Mouse (Mus musculus): Measurements from ENCODE around the gene Lactb. TPM values are rescaled to one million over a fixed set of nuclear protein-coding genes. Genes with fewer than 3 reads are reported as not detected.

The Lactb gene
- 10.1 and 12.0 TPM in 2 replicates for polyA plus RNA-seq (2012; rRNA removed)

DNA sequence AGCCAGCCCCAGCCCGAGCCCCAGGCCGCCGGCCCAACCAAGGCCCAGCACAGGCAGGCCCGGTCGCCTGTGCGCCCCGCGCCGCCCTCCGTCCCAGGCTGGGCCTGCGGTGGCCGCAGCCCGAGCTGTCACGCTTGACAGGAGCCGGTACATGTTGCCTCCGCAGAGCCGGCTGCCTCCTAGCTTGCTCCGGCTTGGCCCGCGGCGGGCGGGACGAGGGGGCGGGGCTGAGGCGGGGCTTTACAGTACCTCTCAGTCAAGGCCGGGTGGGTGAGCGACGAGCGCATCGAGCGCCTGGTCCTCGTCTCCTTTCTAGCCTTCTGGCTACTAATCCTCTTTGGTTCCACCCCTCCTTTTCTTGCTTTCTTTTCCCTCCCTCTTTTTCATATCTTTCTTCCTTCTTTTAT, at the start of gene Lactb:
TSS of gene Lactb (minus strand) at position 246 of the 407 bp plus-strand sequence.
- DNase-seq (ENCODE audit: low read depth): no peak

DNA sequence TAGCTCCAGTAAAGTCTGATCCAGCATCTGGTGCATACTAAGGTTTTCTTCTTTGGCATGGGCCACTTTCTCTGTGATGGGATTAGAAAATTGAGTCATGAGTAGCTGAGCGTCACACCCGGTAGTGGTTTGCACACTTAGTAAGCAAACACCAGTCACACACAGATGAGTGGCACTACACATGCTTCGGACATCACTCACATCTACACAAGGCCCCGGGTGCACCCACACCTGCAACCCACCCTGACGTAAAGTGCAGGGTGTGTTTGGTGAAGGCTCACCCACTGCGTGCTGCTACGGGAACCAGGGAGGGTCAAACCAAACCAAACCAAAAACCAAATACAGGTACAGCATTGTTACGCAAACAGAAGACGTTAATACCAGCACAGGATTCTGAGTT, 48.1 kb upstream of the Lactb start:
- no peak for DNase-seq (ENCODE audit: low read depth)

DNA sequence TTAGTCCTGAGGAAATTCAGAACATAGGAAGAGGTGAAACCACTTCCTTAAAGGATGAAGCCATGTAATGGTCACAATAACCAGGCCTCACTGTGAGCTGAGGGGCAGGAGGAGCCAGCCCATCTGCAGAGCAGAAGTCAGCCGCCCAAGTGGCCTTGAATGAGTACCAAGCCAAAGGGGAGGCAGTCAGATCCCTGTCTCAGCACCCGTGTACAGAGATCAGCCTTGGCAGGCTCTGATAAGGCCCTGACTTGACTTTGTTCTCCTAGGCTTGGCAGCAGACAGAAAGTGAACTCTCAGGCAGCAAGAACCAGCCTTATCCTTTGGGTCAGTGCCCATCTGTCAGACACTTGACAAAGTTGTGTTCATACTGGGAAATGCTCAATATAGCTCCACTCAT, 44.8 kb upstream of the Lactb start:
- DNase-seq (ENCODE audit: low read depth): no peak

DNA sequence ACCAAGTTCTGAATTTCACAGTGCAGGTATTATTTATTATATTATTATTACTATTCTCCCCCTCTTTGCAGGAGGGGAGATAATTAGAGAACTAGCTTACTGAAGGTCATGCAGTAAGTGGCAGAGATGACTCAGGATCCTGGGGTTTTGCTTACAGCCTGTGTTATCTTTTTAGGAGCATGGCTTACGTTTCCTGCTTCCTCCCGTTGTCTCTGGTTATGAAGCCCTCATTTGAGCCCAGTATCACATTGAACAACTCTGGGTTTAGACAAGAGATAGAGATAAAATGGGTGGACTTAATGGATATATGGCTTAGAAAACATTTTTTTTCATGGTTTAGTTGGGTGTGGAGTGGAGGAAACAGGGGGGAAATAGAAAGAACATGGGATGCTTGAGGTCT, 38.2 kb upstream of the Lactb start:
- DNase-seq (ENCODE audit: low read depth): no peak

DNA sequence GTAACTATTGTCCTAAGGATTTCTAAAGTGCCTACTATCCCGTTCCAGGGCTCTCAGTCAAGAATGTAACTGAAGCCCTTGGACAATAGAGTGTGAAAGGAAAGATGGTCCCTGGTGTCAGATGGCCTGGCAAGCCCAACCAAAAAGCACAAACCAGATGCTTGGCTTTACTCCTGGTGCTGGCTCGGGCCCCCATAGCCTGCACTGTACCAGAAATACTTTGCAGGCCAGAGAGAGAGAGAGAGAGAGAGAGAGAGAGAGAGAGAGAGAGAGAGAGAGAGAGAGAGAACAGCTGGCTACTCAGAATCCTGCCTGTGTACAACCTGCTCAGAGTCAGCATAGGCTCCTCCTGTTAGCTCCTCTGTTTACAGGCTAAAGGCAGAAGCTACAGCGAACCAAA, 37.2 kb upstream of the Lactb start:
- DNase-seq (ENCODE audit: low read depth): no peak

DNA sequence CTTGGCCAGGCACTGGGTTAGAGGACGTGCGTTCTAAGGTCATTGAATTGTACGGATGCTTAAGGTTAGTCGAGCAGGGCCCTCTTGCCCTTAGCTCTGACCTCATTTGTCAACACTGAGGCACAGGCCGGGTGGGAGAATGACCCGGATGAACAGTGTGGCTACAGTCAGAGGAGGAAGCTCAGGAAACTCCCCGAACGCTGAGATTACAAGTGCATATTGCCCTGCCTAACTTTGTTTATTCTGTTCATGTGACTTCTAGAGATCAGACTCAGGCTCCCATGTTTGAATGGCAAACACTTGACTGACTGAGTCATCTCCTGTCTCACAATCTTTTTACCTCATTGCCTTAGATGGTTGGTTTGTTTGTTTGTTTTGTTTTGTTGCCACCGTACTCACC, 36.2 kb upstream of the Lactb start:
- no peak for DNase-seq (ENCODE audit: low read depth)

DNA sequence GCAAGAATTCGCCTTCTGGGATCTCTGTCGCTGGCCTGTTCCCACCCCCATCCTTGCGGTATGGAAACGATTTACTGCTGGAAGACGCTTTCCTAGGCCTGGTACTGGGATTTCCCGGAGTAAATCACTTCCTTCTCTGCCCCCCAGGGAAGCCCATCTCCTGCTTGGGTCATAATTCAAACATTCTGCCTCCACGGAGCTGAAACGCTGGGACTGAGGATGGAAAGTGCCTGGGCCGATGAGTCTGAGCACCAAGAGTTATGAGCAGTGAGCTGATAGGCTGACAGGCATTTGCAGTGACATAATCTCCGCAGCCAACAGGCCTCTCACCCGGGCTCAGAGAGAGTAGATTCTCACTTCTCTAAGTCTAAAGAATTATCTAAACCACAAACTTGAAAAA, 33.5 kb upstream of the Lactb start:
- no peak for DNase-seq (ENCODE audit: low read depth)

DNA sequence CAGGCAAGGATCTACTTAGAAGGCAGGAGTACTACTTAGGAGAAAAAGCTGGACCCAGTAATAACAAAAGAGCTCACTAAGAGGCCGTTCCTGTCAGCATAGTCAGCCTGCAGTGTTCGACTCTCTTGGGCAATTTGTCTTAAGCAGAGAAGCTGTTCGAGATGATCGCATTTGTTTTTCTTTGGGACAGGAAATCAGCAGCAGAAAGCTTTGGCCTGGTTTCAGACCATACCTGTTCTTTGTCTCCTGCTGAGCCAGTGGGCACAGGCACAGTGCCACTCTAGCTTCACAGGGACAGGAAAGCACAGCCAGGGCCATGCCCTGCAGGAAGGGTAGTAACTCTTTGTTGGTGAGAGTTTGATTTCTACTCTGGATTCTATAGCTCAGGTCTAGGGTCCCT, 31.1 kb upstream of the Lactb start:
- DNase-seq (ENCODE audit: low read depth): peak; percentile 78

DNA sequence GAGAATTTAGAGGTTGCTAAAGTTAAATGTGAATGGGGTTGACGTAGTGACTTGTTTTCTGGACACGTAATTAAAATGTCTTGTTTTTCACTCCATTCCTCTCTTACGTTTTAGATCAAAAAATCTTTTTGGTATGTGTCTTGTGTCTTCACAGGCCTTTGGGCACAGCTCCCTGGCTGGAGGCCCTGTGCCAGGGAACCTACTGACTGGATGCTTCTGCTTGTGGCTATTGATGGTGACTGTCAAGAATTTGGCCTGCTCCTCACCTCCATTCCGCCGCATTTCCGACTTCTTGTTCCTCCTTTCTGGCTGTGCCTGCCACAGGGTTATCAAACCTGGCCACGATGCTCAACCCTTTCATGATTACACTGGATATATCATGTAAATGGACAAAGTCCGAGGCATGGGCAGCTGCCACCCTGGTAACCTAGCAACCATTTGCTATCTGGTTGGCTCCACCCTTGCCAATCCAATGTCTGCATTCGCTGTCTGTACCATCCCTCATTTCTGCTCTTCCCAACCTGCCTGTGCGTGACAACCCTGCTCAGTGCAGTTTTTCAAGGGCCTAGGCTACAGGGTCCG, 30.0 kb upstream of the Lactb start:
- DNase-seq (ENCODE audit: low read depth): no peak

DNA sequence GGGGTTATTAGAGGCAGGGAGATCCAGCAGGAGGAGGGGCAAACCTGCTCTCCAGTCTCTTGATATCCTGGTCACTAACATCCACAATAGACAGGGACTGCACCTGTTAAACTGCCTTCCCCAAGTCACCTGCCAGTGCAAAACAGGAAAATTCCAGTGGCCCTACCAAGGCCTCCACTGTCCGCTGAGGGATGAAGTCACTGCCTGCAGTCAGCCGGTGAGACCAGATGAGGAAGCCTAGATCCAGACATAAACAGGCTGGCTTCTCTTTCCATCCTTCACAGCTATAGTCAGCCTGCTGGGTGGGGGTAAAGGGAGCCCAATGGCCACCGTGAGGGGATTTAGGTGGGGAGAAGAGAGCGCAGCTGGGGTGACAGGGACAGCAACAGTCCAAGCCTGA, 28.4 kb upstream of the Lactb start:
- DNase-seq (ENCODE audit: low read depth): no peak

DNA sequence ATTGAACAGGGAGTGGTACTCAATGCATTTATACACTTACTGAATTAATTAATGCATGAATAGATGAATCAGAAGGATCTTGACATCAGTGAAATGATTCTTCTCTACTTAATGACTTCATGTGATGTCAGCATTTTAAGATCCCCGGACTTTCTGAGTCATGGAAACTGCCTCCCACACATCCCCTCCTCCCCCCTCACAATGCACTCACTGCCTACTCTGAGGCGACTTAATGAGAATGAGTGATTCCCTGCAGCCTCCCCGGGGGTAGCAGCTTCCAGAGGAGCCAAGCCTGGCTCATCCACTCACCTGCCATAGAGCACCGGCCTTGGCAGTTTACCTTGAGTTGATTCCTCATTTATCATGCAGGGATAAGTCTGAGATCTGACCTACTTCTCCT, 27.9 kb upstream of the Lactb start:
- DNase-seq (ENCODE audit: low read depth): no peak

DNA sequence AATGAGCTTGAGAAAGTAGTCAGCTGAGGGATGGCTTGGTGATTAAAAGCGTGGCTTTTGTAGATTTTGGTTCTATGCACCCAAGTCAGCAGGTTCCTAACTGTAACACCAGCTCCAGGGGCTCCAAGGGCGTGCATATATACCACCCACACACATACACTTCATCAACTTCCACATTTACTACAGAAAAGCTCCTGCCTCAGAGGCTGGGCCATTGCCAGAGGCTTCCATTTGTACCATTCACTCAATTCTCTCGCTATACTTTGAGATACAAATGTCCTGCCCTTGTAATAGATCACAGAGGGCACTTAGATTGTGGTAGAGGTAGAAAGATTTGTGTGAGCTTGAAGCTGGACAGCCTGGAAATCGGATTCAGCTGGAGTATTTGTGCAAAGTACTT, 26.2 kb upstream of the Lactb start:
- DNase-seq (ENCODE audit: low read depth): no peak

DNA sequence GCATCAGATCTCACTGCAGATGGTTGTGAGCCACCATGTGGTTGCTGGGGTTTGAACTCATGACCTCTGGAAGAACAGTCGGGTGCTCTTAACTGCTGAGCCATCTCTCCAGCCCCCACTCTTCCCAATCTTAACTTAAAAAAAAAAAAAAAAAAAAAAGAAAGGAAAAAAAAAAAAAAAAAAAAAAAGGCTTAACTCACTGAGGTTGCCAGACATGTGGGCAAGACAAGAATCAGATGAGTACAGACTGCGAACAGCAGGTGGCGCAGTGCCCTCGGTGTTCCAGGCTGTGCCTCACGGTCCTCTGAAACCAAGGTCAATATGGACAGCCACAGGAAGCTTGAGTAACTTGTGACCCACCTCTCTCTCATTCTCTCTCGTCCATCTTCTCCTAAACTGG, 25.8 kb upstream of the Lactb start:
- no peak for DNase-seq (ENCODE audit: low read depth)

DNA sequence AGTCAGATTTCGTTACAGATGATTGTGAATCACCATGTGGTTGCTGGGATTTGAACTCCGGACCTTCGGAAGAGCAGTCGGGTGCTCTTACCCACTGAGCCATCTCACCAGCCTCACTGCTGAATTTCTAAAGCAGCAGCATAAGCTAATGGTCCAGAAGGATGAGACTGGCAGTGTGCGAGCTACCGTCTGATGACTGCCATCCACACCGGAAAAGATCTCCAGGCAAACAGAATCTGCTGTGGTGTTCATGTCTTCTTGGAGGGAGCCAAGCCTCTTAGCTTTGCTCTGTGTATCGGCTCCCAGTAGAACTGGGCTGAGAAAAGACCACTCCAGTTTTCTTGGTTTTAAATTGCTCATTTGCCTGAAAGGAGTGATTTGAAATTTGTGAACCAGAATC, 24.4 kb upstream of the Lactb start:
- DNase-seq (ENCODE audit: low read depth): no peak

DNA sequence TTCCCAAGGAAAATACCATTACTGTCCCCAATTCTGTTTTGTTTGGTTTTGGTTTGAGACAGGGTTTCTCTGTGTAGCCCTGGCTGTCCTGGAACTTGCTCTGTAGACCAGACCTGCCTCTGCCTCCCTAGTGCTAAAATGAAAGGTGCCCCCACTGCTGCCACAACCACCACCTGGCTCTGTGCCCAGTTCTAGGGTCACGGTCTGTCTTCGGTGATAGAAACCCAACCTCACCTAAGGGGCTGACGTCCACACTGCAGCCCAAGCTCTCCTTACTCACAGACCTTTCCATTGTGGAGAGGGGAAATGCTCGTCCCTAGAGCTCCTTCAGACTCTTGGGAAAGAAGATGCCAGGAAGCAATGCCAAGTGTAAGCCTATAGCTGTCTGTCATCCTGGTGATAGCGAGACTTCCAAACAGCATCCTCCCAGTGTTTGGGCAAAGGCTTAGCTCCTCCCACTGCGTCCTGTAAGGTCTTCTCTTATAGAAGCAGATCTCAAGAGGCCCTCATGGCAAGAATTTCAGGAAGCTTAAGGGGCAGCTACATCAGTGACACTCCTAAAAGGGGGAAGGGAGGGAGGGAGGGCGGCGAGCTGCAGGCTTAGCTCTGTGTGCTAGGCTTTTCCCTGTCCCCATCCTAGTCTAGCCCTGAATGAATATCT, 16.6 kb upstream of the Lactb start:
- no peak for DNase-seq (ENCODE audit: low read depth)

DNA sequence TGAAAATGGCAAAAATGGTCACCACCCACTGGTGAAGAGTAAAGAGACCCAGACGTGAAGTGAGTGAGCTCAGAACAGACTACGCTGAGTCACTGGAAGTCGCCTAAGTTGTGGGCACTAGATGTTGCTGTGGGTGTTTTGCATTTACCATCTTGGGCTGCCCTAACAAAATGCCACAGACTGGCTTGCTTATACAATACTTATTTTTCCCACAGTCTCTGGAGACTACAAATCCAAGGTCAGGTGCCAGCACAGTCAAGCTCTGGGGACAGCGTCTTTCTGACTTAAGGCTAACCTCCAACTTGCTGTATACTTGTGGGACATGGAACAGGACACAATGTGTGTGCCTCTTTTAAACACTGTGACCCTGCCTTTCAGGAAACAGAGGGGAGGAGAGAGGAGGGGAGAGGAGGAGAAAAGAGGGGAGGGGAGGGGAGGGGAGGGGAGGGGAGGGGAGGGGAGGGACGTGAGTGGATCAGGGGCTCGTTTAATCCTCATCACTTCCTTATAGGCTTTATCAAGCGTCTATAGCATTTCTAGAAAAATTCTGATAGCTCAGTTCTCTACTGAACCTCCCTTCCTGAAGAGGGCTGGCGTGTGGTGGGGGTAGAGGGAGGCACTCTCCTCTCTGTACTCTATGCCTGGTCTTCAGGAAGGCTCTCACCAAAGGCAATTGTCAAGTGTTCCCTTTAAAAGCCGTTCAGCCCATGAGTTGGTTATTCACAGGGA, 15.9 kb upstream of the Lactb start:
- DNase-seq (ENCODE audit: low read depth): no peak

DNA sequence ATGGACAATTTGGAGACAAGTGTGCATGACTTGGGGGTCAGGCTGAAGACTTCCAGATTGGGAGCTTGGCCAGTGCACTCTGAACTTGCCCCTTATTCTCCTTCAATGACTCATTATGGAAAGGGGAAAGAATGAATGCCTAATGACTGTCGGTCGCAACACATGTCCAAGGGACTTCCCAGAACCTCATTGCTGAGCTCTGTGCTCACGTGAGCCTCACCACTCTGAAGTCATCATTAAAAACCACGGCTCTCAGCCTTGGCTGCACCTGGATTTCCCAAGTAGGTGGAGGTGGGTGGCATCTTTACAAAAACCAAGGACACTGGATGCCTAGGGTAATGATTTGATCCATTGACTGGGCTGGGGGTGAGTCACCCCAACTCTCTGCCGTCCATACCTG, 14.8 kb upstream of the Lactb start:
- DNase-seq (ENCODE audit: low read depth): no peak

DNA sequence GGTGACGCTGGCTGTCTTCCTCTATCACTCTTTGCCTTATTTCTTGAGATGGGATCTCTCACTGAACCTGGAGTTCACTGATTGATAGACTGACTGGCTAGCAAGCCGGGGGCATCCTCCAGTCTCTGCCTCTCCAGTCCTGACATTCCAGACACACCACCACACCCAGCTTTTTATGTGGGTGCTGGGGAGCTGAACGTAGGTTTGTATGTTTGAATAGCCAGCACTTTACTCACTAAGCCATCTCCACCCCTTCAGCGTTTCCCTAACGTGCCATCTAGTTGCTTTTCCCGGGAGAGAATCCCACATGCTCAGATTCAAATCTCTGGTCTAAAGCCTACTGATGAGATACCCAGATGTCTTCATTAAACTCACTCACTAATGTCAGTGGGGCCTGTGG, 14.3 kb upstream of the Lactb start:
- DNase-seq (ENCODE audit: low read depth): no peak

DNA sequence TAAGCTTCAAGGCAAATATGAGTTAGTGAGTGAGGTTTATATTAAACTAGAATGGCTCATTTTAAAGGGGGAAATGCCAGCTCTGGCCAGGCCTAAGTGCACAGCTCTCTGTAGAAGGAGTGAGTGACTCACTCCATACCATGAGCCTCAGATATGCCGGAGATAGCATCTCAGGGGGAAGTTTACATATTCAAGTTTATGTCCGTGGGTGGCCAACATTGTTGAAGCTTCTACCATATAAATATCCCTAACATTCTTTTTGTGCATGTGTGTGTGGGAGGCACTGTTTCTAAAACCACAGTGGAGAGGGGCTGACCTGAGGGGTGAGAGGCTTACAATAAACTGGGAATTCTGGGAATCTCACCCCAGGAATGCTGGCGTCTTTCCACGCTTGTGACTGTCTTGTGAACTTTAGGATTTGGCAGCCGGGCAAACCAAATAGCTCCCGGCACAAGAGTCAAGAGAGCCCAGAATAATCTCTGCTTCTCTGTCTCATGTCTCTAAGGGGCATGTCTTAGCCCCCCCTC, 13.7 kb upstream of the Lactb start:
- DNase-seq (ENCODE audit: low read depth): peak; percentile 89

DNA sequence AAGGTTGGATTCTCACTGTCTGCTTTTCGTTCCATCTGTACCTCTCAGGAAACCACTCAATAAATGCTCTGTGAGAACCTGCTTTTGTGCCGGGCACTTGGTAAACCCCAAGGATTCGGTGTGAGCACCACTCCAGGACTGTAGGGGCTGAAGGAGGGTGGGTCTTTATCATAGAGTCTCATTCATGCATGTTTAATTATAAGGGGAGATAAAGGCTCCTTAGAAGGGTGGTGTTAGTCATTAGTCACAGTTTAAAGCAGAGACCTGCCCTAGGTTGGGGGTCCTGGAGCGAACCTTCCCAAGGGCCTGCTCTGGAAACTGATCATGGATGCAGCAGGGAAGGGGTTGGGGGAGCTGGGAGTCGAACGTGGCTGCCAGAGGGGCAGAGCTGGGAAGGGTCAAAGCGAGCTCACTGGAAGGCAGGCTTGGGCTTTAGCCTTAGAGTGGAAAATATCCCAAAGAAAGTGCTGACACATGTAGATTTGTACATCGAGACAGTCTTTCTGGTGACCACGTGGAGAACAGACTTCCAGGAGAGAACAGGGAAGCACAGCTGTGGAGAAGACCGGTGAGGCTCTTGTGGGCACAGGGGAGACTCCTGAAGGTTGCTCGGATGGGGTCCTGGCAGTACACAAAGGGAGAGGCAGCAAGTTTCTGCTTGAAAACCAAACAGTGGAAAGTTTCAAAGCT, 13.1 kb upstream of the Lactb start:
- DNase-seq (ENCODE audit: low read depth): no peak

DNA sequence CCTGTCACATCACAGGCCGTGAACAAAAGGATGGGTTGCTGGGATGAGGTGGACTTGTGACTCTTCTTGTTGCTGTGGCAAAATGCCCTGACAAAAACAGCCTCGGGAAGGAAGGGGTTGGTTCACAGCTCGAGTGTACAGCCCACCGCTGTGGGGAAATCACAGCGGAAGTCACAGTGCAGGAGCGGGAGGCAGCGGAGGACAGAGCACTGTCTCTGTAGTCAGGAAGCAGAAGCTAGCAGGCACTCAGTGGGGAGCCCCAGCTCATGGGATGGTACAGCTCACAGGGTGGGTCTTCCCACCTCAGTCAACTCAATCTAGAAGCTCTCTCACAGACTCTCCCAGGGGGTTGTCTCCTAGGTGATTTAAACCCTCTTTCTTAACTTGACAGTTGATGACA, 10.1 kb upstream of the Lactb start:
- DNase-seq (ENCODE audit: low read depth): no peak

DNA sequence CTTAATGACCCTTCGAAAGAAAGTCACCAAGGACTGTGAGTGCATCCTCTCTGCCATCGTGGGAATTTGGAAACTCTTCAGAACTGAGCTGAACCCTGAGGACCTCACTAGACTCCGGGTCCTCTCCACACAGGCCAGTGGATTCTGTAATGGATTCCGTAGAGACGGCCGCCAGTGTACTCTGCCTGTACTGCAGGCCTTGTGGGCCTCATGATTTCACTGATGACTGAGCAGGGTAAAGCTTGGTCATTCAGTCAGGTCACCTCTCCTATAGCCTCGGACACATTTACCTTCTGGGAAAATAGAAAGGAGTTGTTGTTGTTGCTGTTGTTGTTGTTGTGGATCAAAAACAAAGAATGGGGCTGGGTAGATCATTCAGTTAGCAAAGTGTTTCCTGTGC, 6.8 kb upstream of the Lactb start:
- DNase-seq (ENCODE audit: low read depth): no peak

DNA sequence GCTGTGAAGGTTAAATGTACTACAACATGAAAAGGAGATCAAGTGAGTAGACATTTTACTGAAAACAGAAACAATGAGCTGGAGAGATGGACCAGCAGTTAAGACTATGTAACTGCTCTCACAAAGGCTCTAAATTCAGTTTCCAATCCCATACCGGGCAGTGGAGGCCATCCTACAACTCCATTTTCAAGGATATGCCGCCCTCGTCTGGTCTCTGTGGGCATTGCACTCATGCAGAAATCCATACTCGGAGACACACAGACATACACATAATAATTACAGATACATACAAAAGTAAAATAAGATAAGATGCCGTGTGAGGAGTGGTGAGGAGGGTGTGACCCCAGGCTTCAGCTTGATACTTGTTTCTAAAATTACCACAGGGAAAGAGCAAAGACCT, 5.2 kb upstream of the Lactb start:
- no peak for DNase-seq (ENCODE audit: low read depth)

All from gonadal fat pad, adult 2 months (tissue).